Mouse (Mus musculus) liver, postnatal 0 days (tissue): Measurements from ENCODE around the gene Man1c1.

ENCODE experiments used
- CTCF ChIP-seq: sonication (generic); IDR thresholded peaks from 2 replicates; pipeline ENCODE4 v1.5.1; 2016; ENCODE audit warnings: antibody characterized with exemption, low read depth
- EP300 ChIP-seq: IDR thresholded peaks from 2 replicates; pipeline ENCODE4 v1.6.1; 2016; ENCODE audit warnings: antibody characterized with exemption, low read depth, mild to moderate bottlenecking

DNA sequence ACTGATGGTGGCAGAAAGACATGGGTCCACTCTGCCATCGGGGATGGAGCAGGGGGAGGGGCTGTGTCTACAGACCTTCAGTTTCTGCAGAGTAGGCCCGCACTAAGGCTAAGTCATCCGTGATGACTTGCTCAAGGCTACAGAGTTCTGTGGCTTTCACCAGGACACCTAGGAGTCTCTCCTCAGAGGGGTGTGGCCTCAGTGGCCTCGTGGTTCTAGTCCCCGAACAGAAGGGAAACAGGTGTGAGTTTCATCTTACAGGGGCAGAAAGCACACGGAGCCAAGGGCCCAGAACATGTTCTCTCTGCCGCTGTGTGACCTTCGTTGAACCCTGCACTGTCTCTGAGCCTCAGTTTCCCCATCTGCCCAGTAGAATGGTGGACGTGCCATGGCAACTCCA is 115.8 kb downstream of the Man1c1 start:
- no peak for TF ChIP-seq CTCF
- TF ChIP-seq EP300: no peak
